Mouse (Mus musculus) G1E (cell line): ENCODE results near the gene Opn4.

ENCODE experiments used
- CTCF ChIP-seq: IDR thresholded peaks from 2 replicates; pipeline ENCODE4 v1.5.1; 2012; ENCODE audit warnings: low read depth, low read length, inconsistent platforms, mixed read lengths
- GATA1 ChIP-seq: IDR thresholded peaks from 2 replicates; pipeline ENCODE4 v1.6.1; 2012; ENCODE audit warnings: borderline replicate concordance, low read length, inconsistent platforms, mixed read lengths
- POLR2AphosphoS5 ChIP-seq: IDR thresholded peaks from 2 replicates; pipeline ENCODE4 v1.6.1; 2012; ENCODE audit warnings: low read depth, low read length, inconsistent platforms; ENCODE audit not compliant: insufficient replicate concordance

DNA sequence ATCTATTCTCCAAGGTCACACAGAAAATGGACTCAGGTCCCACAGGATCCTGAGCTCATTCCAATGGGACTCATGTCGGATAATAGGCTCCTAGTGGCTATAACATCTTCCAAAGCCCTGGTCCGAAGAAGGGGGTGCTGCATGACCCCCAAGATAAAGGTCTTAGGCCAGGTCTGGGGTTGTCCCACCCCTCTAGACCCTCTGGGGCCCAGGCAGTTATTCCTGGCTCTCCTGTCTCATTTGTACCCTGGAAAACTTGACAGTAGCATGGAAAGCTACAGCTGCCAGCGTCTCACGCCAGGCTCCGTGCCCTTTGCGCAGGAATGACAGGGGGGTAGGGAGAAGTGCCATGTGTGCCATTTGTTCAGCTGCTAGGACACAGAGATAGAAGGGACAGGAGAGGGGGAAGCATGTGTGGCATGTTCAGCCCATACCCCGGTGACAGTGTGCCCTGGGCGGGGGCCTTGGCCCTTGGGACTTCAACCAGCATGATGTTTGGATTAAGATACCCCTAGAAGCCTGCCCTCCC is 10.7 kb downstream of the Opn4 start:
- no peak for TF ChIP-seq CTCF
- TF ChIP-seq GATA1: no peak
- no peak for TF ChIP-seq POLR2AphosphoS5
